ENCODE assay signal across 16 mouse cellular contexts in genomic region chr12:111340692-111341091, GRCm38 (mm10).
"Had no signal": no experiment of that assay in that cellular context is flagged by ENCODE, and none has a peak within 500 bp of the region (broad histone marks: within the 10 kb centered on the region; RNA-seq: fewer than 3 reads in every experiment).

No protein-coding gene starts in this region.

- H3K9ac ChIP-seq: limb, embryonic 13.5 days; liver, embryonic 12.5 days; liver, embryonic 15.5 days; neural tube, embryonic 13.5 days had no signal

- H3K4me2 ChIP-seq: limb, embryonic 13.5 days; liver, embryonic 12.5 days; liver, embryonic 15.5 days; midbrain, embryonic 11.5 days; neural tube, embryonic 13.5 days had no signal

- H3K4me3 ChIP-seq: limb, embryonic 10.5 days; limb, embryonic 13.5 days; liver, embryonic 12.5 days; liver, embryonic 15.5 days; neural tube, embryonic 13.5 days had no signal

- H3K4me1 ChIP-seq: limb, embryonic 10.5 days; limb, embryonic 13.5 days; neural tube, embryonic 13.5 days had no signal

- H3K9me3 ChIP-seq: limb, embryonic 10.5 days; limb, embryonic 13.5 days; liver, embryonic 12.5 days; liver, embryonic 15.5 days; neural tube, embryonic 13.5 days had no signal

- DNase-seq: kidney, adult 8-10 months; kidney, postnatal 14 days; kidney, postnatal 4 days; liver; lung, adult 2 months; lung, postnatal 14 days; lung, postnatal 4 days; midbrain, embryonic 14.5 days; thymus, postnatal 25 days had no signal

- H3K27me3 ChIP-seq: limb, embryonic 13.5 days; liver, embryonic 12.5 days; liver, embryonic 15.5 days; neural tube, embryonic 13.5 days had no signal

- ATAC-seq: intestine, postnatal 0 days; liver, embryonic 12.5 days had no signal

- H3K27ac ChIP-seq: limb, embryonic 10.5 days; limb, embryonic 13.5 days; liver, embryonic 12.5 days; liver, embryonic 15.5 days; neural tube, embryonic 13.5 days had no signal
